Mouse (Mus musculus) liver, embryonic 14.5 days (tissue): ENCODE results near the gene Hacd2. TPM values are rescaled to one million over a fixed set of nuclear protein-coding genes. Genes with fewer than 3 reads are reported as not detected.
A peak's percentile ranks its signal among the peaks of the same experiment; 100 is the strongest.

Experiments
- ATAC-seq: fragments of 200-750 bp; cut with Nextera tagmentation; 2 replicates; pipeline ENCODE4 v1.8.0; 2017; ENCODE audit warnings: moderate number of reproducible peaks, mild to moderate bottlenecking, moderate library complexity; ENCODE audit not compliant: insufficient read depth
- DNase-seq, 3 experiments: peaks; one replicate each; pipeline ENCODE4 v3.0.0-alpha.2; 2012 to 2013; ENCODE audit warnings: low read depth in 3 of 3, low spot score in 3 of 3
- H3K27ac ChIP-seq: fragments of 300-500 bp; sonication (generic); 2 replicates; pipeline ENCODE4 v1.5.1; 2014; ENCODE audit warnings: moderate library complexity, mild to moderate bottlenecking, control low read depth, inconsistent platforms
- H3K27me3 ChIP-seq: fragments of 300-500 bp; sonication (generic); 2 replicates; pipeline ENCODE4 v1.6.1; 2014; ENCODE audit warnings: mild to moderate bottlenecking, low read length, moderate library complexity; ENCODE audit not compliant: control insufficient read depth, insufficient read depth
- H3K36me3 ChIP-seq: fragments of 300-500 bp; sonication (generic); replicated peaks from 2 replicates; pipeline ENCODE4 v1.6.1; 2014; ENCODE audit warnings: low read depth; ENCODE audit not compliant: control insufficient read depth, insufficient read depth
- H3K4me1 ChIP-seq, 2 experiments: fragments of 200-500 bp in 1 of 2; fragments of 300-500 bp in 1 of 2; sonication (generic) in 1 of 2; replicated peaks; 2 replicates each; pipeline ENCODE4 v1.6.1; 2012 to 2014; ENCODE audit warnings: antibody characterized with exemption in 1 of 2, inconsistent platforms in 1 of 2, low read length in 1 of 2; ENCODE audit not compliant: control insufficient read depth in 2 of 2, insufficient read depth in 2 of 2
- H3K4me2 ChIP-seq: fragments of 300-500 bp; sonication (generic); 2 replicates; pipeline ENCODE4 v1.6.1; 2014; ENCODE audit warnings: low read depth, mild to moderate bottlenecking, control low read depth, moderate library complexity
- H3K4me3 ChIP-seq, 2 experiments: fragments of 200-500 bp in 1 of 2; fragments of 300-500 bp in 1 of 2; sonication (generic) in 1 of 2; 2 replicates each; pipeline ENCODE4 v1.5.1; 2012 to 2014; ENCODE audit warnings: low read depth in 2 of 2, low read length in 2 of 2, mild to moderate bottlenecking in 2 of 2, control low read depth in 1 of 2, inconsistent platforms in 1 of 2, moderate library complexity in 1 of 2; ENCODE audit not compliant: insufficient read depth in 1 of 2
- H3K9ac ChIP-seq: fragments of 300-500 bp; sonication (generic); replicated peaks from 2 replicates; pipeline ENCODE4 v1.6.1; 2014; ENCODE audit warnings: mild to moderate bottlenecking, control low read depth, moderate library complexity
- H3K9me3 ChIP-seq: fragments of 300-500 bp; sonication (generic); 2 replicates; pipeline ENCODE4 v1.6.1; 2016; ENCODE audit warnings: low read length, mixed read lengths; ENCODE audit not compliant: control insufficient read depth
- CTCF ChIP-seq: IDR thresholded peaks from 2 replicates; pipeline ENCODE4 v1.5.1; 2016; ENCODE audit warnings: antibody characterized with exemption, low read depth, control low read depth
- EP300 ChIP-seq: IDR thresholded peaks from 2 replicates; pipeline ENCODE4 v1.6.1; 2016; ENCODE audit warnings: antibody characterized with exemption, low read depth
- WGBS: fragments of 180-500 bp; shearing (Covaris S2); extraction: QIAGEN DNeasy Blood & Tissue Kit; methylation state at CpG from one replicate; pipeline ENCODE4 v1.1.7; 2014; ENCODE audit not compliant: insufficient replicate concordance; 5-methylcytosine and 5-hydroxymethylcytosine counted together
- polyA plus RNA-seq, 2 experiments: library from polyadenylated mRNA; depleted of rRNA in 1 of 2; stranded (reverse) in 1 of 2; unstranded in 1 of 2; fragments of >200 nt; fragmentation: Nextera tagmentation in 1 of 2; extraction: Ambion mirVana in 1 of 2; gene quantifications; 2 replicates each; pipeline versions ENCODE4 v1.2.1 to v1.2.3; 2012 to 2014

Gene Hacd2
- polyA plus RNA-seq, 2 experiments: 33.4 to 55.5 TPM

- TF ChIP-seq EP300: no peak
- TF ChIP-seq CTCF: no peak
- Histone ChIP-seq H3K27ac (no peak overlapping the region), H3K36me3 (peaks cover 2% of the 10 kb centered on the region; the same call in 1 of the 2 replicates), H3K9me3 (no peaks in the 10 kb centered on the region), H3K4me1 (peaks cover 0 to 7% of the 10 kb centered on the region in 2 experiments; a peak in 2 of 4 replicates), H3K4me3 (no peak overlapping the region), H3K27me3 (no peaks in the 10 kb centered on the region), H3K9ac (no peak overlapping the region), H3K4me2 (no peak overlapping the region)
- peak in 1 of 3 experiments; percentile 16 for DNase-seq
- WGBS: 70% methylated on average over 3 of the region's 3 CpGs
- no peak for ATAC-seq
These were observed 75.8 kb downstream of the Hacd2 start for GRCm38 (mm10) chr16:35097870-35098530.

GRCm38 (mm10) chr16:35101751-35102420, 79.7 kb downstream of the Hacd2 start:
- Histone ChIP-seq H3K36me3 (peaks cover 2% of the 10 kb centered on the region), H3K4me2 (no peak overlapping the region), H3K9ac (no peak overlapping the region), H3K27me3 (no peaks in the 10 kb centered on the region), H3K4me3 (no peak overlapping the region), H3K27ac (no peak overlapping the region), H3K4me1 (peaks cover 0 to 5% of the 10 kb centered on the region in 2 experiments; a peak in 2 of 4 replicates), H3K9me3 (no peaks in the 10 kb centered on the region)
- ATAC-seq: no peak
- 82% methylated on average over 12 of the region's 12 CpGs for WGBS
- no peak for TF ChIP-seq CTCF
- no peak for TF ChIP-seq EP300
- no peak for DNase-seq

GRCm38 (mm10) chr16:35102866-35103620, 80.8 kb downstream of the Hacd2 start:
- DNase-seq (no peak), ATAC-seq (no peak)
- Histone ChIP-seq H3K27ac (no peak overlapping the region), H3K9me3 (no peaks in the 10 kb centered on the region), H3K4me1 (peaks cover 0 to 5% of the 10 kb centered on the region in 2 experiments; a peak in 2 of 4 replicates), H3K36me3 (peaks cover 2% of the 10 kb centered on the region), H3K4me2 (no peak overlapping the region), H3K4me3 (no peak overlapping the region), H3K9ac (no peak overlapping the region), H3K27me3 (no peaks in the 10 kb centered on the region)
- 56% methylated on average over 7 of the region's 7 CpGs for WGBS
- TF ChIP-seq CTCF (no peak), EP300 (no peak)

GRCm38 (mm10) chr16:35107985-35108384, 85.8 kb downstream of the Hacd2 start:
- WGBS: 75% methylated on average over 6 of the region's 6 CpGs
- Histone ChIP-seq H3K36me3 (no peaks in the 10 kb centered on the region; the same call in 1 of the 2 replicates), H3K9me3 (no peaks in the 10 kb centered on the region), H3K27me3 (no peaks in the 10 kb centered on the region), H3K27ac (no peak overlapping the region), H3K4me3 (no peak overlapping the region), H3K4me2 (no peak overlapping the region), H3K4me1 (no peaks in the 10 kb centered on the region), H3K9ac (no peak overlapping the region)
- no peak for ATAC-seq
- DNase-seq: no peak
- TF ChIP-seq CTCF (no peak), EP300 (no peak)

- no peak overlapping the region for H3K27ac ChIP-seq
- H3K4me2 ChIP-seq: no peak overlapping the region
- no peak overlapping the region for H3K4me3 ChIP-seq
- no peak for TF ChIP-seq CTCF
- no peak for TF ChIP-seq EP300
- 69% methylated on average over 8 of the region's 8 CpGs for WGBS
- no peak overlapping the region for H3K9ac ChIP-seq
- no peaks in the 10 kb centered on the region for H3K9me3 ChIP-seq
- no peaks in the 10 kb centered on the region for H3K4me1 ChIP-seq
- DNase-seq (no peak), ATAC-seq (no peak)
- H3K27me3 ChIP-seq: no peaks in the 10 kb centered on the region
- H3K36me3 ChIP-seq: no peaks in the 10 kb centered on the region; the same call in 1 of the 2 replicates
These were observed 86.9 kb downstream of the Hacd2 start for GRCm38 (mm10) chr16:35109156-35109555.
